Mouse (Mus musculus) kidney, embryonic 15.5 days (tissue): ENCODE results near the gene Methig1. TPM values are rescaled to one million over a fixed set of nuclear protein-coding genes. Genes with fewer than 3 reads are reported as not detected.

Source experiments
- ATAC-seq: fragments of 200-750 bp; cut with Nextera tagmentation; replicated peaks from 2 replicates; pipeline ENCODE4 v1.8.0; 2017; ENCODE audit warnings: moderate TSS enrichment; ENCODE audit not compliant: low FRiP score
- H3K27ac ChIP-seq: fragments of 300-500 bp; sonication (generic); 2 replicates; pipeline ENCODE4 v1.5.1; 2015; ENCODE audit warnings: mild to moderate bottlenecking, inconsistent platforms
- H3K27me3 ChIP-seq: fragments of 300-500 bp; sonication (generic); 2 replicates; pipeline ENCODE4 v1.6.1; 2015; ENCODE audit warnings: inconsistent platforms
- H3K36me3 ChIP-seq: fragments of 300-500 bp; sonication (generic); 2 replicates; pipeline ENCODE4 v1.6.1; 2015; ENCODE audit warnings: inconsistent platforms
- H3K4me1 ChIP-seq: fragments of 300-500 bp; sonication (generic); 2 replicates; pipeline ENCODE4 v1.6.1; 2015; ENCODE audit warnings: inconsistent platforms
- H3K4me2 ChIP-seq: fragments of 300-500 bp; sonication (generic); 2 replicates; pipeline ENCODE4 v1.6.1; 2015; ENCODE audit warnings: moderate library complexity, mild to moderate bottlenecking, inconsistent platforms
- H3K4me3 ChIP-seq: fragments of 300-500 bp; sonication (generic); replicated peaks from 2 replicates; pipeline ENCODE4 v1.5.1; 2015; ENCODE audit warnings: mild to moderate bottlenecking, inconsistent platforms
- H3K9ac ChIP-seq: fragments of 300-500 bp; sonication (generic); 2 replicates; pipeline ENCODE4 v1.6.1; 2015; ENCODE audit warnings: mild to moderate bottlenecking, inconsistent platforms
- H3K9me3 ChIP-seq: fragments of 300-500 bp; sonication (generic); replicated peaks from 2 replicates; pipeline ENCODE4 v1.6.1; 2016; ENCODE audit warnings: inconsistent platforms
- WGBS: fragments of 180-500 bp; shearing (Covaris S2); methylation state at CpG from one replicate; pipeline ENCODE4 v1.1.7; 2015; ENCODE audit warnings: mixed read lengths; 5-methylcytosine and 5-hydroxymethylcytosine counted together
- polyA plus RNA-seq: library from polyadenylated mRNA; unstranded; fragments of >200 nt; fragmentation: Nextera tagmentation; extraction: Ambion mirVana; gene quantifications from 2 replicates; pipeline ENCODE4 v1.2.1, GENCODE M21; 2015

Gene Methig1
- polyA plus RNA-seq, 1 experiment from 2014 or later: 1.5 TPM

DNA sequence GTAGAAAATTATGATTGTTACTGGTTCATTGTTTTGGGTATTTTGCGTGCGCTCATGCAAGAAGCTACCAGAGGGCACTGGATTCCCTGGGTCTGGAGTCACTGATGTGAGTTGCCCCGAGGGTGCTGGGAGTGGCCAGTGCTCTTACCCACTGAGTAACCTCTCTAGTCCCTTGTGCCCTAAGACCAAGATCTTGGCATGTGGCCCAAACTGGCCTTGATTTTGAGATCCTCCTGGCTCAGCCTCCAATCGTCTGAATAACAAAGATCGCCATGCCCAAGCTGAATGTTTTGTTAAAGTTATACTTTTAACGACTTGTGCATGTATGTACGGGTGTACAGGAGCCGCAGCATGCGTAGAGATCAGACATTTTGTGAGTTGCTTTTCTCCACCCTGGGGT lies 32.8 kb downstream of the Methig1 start:
- no peak overlapping the region for H3K9ac ChIP-seq
- no peak overlapping the region for H3K4me3 ChIP-seq
- H3K36me3 ChIP-seq: no peaks in the 10 kb centered on the region
- H3K27me3 ChIP-seq: no peaks in the 10 kb centered on the region
- H3K9me3 ChIP-seq: no peaks in the 10 kb centered on the region
- 92% methylated on average over 9 of the region's 9 CpGs for WGBS
- ATAC-seq: no peak
- no peak overlapping the region for H3K4me2 ChIP-seq
- H3K4me1 ChIP-seq: peaks cover 20% of the 10 kb centered on the region; the same call in 1 of the 2 replicates
- no peak overlapping the region for H3K27ac ChIP-seq

DNA sequence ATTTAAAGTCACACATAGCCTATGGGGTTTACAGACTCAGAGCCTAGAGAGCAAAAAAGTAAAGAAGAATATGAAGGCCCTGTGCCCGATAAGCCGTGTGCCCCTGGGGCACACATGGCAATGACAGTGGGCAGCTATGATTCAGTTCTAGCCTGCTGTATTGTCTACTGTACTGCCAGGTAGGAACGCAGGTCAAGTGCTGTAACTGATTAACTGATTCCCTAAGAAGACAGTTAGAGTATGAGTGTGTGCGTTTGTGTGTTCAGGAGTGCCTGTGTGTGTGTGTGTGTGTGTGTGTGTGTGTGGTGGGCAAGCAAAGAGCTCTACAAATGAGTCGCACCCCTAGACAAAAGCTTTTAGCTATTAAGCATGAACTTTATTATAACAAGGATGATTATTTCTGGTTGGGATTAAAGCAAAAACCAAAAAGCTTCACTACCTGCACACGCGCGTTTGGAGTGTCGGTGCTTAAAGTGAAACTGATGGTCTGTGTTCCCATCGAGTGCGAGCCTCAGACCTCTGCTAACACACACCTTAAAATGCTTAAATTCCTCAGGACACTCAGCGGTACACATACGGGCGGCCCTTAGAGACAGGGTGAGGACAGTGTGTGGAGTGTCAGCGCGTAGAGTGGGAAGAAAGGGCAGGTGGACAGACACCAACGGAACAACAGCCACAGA lies 34.7 kb downstream of the Methig1 start:
- ATAC-seq: no peak
- H3K4me1 ChIP-seq: peaks cover 24% of the 10 kb centered on the region
- WGBS: 89% methylated on average over 17 of the region's 17 CpGs
- no peak overlapping the region for H3K4me3 ChIP-seq
- no peaks in the 10 kb centered on the region for H3K27me3 ChIP-seq
- peaks cover 2% of the 10 kb centered on the region; the same call in 1 of the 2 replicates for H3K36me3 ChIP-seq
- H3K9me3 ChIP-seq: no peaks in the 10 kb centered on the region
- no peak overlapping the region for H3K27ac ChIP-seq
- H3K4me2 ChIP-seq: no peak overlapping the region
- no peak overlapping the region for H3K9ac ChIP-seq

DNA sequence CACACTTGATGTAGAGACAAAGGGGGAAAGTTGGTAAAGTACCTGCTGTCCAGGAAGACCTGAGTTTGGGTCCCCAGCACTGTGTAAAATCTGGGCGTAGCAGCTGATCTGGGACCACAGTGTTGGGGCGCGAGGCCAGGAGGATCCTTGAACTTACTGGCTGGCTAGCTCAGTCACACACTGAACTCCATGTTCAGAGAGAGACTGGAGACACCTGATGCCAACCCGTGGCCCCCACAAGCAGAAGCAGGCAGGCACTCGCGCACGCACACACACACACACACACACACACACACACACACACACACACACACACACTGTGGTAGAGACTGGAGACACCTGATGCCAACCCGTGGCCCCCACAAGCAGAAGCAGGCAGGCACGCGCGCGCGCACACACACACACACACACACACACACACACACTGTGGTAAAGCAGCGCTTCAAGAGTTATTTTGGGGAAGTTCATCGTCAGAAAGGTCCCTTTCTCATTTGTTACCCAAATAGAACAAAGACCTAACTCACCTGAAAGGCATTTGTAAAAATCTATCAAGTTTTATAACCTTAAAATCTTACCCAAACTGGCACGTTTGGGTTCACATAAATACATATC lies 35.4 kb downstream of the Methig1 start:
- peaks cover 24% of the 10 kb centered on the region for H3K4me1 ChIP-seq
- no peak overlapping the region for H3K4me2 ChIP-seq
- ATAC-seq: no peak
- H3K9ac ChIP-seq: no peak overlapping the region
- H3K9me3 ChIP-seq: no peaks in the 10 kb centered on the region
- no peaks in the 10 kb centered on the region for H3K27me3 ChIP-seq
- no peak overlapping the region for H3K4me3 ChIP-seq
- peaks cover 6% of the 10 kb centered on the region for H3K36me3 ChIP-seq
- 76% methylated on average over 16 of the region's 16 CpGs for WGBS
- H3K27ac ChIP-seq: no peak overlapping the region

DNA sequence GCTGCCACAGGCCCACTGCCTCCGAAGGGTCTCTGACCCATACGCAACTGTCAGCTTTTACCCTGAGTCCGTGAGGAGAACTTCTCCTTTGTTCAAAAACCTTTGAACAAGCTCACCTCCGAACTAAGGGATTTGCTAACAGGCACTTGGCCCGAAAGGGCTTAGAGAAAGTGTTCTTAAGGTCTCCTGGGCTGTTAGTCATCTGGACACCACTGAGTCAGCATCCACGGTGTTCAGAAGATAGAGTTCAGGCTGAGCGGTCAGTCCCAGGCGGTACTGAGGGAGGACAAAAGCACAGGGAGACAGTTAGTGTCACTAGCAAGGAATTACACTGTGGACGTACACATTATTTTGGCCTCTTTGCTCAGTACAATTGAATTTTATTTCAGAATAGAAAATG lies 35.9 kb downstream of the Methig1 start:
- peaks cover 24% of the 10 kb centered on the region for H3K4me1 ChIP-seq
- H3K4me2 ChIP-seq: no peak overlapping the region
- H3K9ac ChIP-seq: no peak overlapping the region
- ATAC-seq: no peak
- peaks cover 12% of the 10 kb centered on the region for H3K36me3 ChIP-seq
- WGBS: 46% methylated on average over 9 of the region's 9 CpGs
- H3K9me3 ChIP-seq: no peaks in the 10 kb centered on the region
- H3K27ac ChIP-seq: no peak overlapping the region
- H3K27me3 ChIP-seq: no peaks in the 10 kb centered on the region
- H3K4me3 ChIP-seq: no peak overlapping the region

GRCm38 (mm10) chr15:100391066-100391465 lies 38.1 kb downstream of the Methig1 start:
- peaks cover 33% of the 10 kb centered on the region for H3K36me3 ChIP-seq
- H3K4me1 ChIP-seq: peaks cover 24% of the 10 kb centered on the region
- H3K27me3 ChIP-seq: no peaks in the 10 kb centered on the region
- no peak overlapping the region for H3K9ac ChIP-seq
- 0 out of 2 replicates have a peak, but pooled peaks have one; percentile 18 for ATAC-seq
- 45% methylated on average over 7 of the region's 7 CpGs for WGBS
- H3K27ac ChIP-seq: 0 out of 2 replicates have a peak overlapping the region, but pooled peaks have one; percentile 15
- H3K4me2 ChIP-seq: no peak overlapping the region
- H3K4me3 ChIP-seq: no peak overlapping the region
- no peaks in the 10 kb centered on the region for H3K9me3 ChIP-seq

GRCm38 (mm10) chr15:100391599-100391998 lies 38.6 kb downstream of the Methig1 start:
- Histone ChIP-seq H3K9ac (no peak overlapping the region), H3K36me3 (peaks cover 38% of the 10 kb centered on the region), H3K9me3 (no peaks in the 10 kb centered on the region), H3K27ac (no peak overlapping the region), H3K4me3 (no peak overlapping the region), H3K4me2 (no peak overlapping the region), H3K4me1 (peaks cover 24% of the 10 kb centered on the region), H3K27me3 (no peaks in the 10 kb centered on the region)
- ATAC-seq: no peak
- WGBS: 91% methylated on average over 7 of the region's 7 CpGs

DNA sequence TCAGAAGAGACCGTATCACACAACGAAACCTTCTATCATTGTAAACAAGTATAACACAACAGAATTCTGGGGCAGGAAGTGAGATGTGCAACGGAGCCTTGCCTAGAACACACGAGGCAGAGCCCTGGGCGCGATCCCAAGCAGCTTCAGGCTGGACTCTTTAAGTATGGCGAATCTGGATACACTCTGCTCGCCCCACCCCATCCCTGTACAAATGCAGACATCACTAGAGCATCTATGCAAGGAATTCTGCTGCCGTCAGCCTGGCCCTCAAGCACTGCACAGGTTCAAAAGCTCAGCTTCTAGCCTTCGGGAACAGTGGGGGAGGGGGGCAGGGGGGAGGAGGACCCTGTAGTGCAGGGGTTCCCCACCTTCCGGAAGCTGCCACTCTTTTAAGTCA lies 40.1 kb downstream of the Methig1 start:
- Histone ChIP-seq H3K36me3 (peaks cover 52% of the 10 kb centered on the region), H3K4me2 (no peak overlapping the region), H3K27me3 (no peaks in the 10 kb centered on the region), H3K27ac (no peak overlapping the region), H3K9me3 (no peaks in the 10 kb centered on the region), H3K4me1 (peaks cover 21% of the 10 kb centered on the region), H3K4me3 (no peak overlapping the region), H3K9ac (no peak overlapping the region)
- no peak for ATAC-seq
- 79% methylated on average over 11 of the region's 11 CpGs for WGBS

DNA sequence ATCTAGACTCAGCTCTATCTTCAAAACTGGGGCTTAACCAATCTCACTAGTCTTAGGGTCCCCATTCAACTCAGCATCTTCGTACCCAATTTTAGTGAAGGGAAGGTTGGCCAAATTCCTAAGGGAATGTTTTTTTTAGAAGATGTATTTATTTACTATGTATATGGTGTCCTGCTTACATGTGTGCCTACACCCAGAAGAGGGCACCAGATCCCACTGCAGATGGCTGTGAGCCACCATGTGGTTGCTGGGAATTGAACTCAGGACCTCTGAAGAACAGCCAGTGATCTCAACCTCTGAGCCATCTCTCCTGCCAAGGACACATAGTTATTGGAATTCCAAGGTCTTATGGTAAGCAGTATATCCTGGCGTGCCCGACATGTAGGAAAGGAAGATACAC lies 42.6 kb downstream of the Methig1 start:
- H3K9me3 ChIP-seq: no peaks in the 10 kb centered on the region
- no peaks in the 10 kb centered on the region for H3K27me3 ChIP-seq
- 95% methylated on average over 3 of the region's 3 CpGs for WGBS
- H3K4me1 ChIP-seq: peaks cover 4% of the 10 kb centered on the region; the same call in 1 of the 2 replicates
- no peak overlapping the region for H3K9ac ChIP-seq
- H3K4me3 ChIP-seq: no peak overlapping the region
- no peak for ATAC-seq
- no peak overlapping the region for H3K4me2 ChIP-seq
- peaks cover 78% of the 10 kb centered on the region for H3K36me3 ChIP-seq
- H3K27ac ChIP-seq: no peak overlapping the region

DNA sequence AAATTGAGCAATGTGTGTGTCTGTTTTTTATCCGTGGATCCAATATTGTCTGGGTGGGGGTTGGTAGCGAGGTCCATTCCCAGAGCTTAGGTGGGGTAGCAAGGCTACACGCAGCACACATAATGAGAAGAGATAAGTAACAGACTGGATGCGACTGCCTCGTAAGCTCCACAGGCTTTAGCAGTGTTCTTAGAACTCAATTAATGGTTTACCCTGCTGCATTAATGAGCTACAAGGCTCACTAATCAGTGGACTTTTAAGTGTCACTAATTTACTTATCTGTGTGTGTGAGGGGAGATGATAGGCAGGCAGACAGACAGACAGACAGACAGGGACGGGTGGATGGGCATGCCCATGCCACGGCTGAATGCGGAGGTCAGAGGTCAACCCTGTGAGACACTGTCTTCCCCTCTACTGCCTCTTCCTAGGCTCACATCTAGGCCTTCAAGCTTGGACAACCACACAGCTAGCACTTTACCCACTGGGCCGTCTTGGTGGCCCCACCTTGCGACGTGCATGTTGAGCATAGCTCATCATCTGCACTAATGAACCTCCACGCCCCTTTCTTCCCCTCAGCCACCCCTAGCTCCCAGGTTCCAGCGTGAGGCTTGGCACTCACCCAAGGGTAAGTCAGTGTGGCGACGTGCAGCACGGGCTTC lies 47.8 kb downstream of the Methig1 start:
- peak overlapping the region; percentile 62; the same call in 1 of the 2 replicates for H3K27ac ChIP-seq
- 80% methylated on average over 16 of the region's 16 CpGs for WGBS
- peaks cover 98% of the 10 kb centered on the region for H3K36me3 ChIP-seq

GRCm38 (mm10) chr15:100401811-100402210 lies 48.9 kb downstream of the Methig1 start:
- Histone ChIP-seq H3K36me3 (peaks cover 96% of the 10 kb centered on the region), H3K27ac (peak overlapping the region; percentile 62)
- no peak for ATAC-seq

More for the DNA sequence above, 47.8 kb downstream of the Methig1 start:
- peak; percentile 85 for ATAC-seq
- Histone ChIP-seq H3K4me3 (no peak overlapping the region), H3K4me2 (no peak overlapping the region), H3K4me1 (peaks cover 20% of the 10 kb centered on the region), H3K27me3 (no peaks in the 10 kb centered on the region), H3K9me3 (no peaks in the 10 kb centered on the region), H3K9ac (no peak overlapping the region)

DNA sequence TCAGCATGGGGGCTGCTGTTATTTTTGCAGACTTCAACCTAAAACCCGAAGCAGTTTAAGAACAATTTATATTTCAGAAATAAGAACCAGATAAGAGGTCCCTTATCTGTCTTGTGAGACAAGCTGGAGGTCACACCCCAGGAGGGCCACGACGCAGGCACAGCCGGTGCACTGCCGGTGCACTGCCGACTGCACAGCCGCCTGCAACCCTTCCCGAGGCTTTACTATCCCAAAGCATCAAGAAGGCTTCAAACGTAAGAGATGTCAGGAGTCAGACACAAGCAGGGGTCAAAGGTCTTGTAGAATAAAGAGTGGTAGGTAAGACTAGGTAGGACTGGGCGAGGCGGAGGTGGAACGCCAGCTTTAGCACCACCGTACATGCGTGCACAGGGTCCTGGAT lies 49.4 kb downstream of the Methig1 start:
- 89% methylated on average over 14 of the region's 14 CpGs for WGBS
- Histone ChIP-seq H3K9ac (no peak overlapping the region), H3K36me3 (peaks cover 95% of the 10 kb centered on the region), H3K27me3 (no peaks in the 10 kb centered on the region), H3K9me3 (no peaks in the 10 kb centered on the region), H3K4me1 (peaks cover 26% of the 10 kb centered on the region), H3K4me3 (no peak overlapping the region), H3K4me2 (no peak overlapping the region), H3K27ac (no peak overlapping the region)
- no peak for ATAC-seq

More at GRCm38 (mm10) chr15:100401811-100402210, 48.9 kb downstream of the Methig1 start:
- peaks cover 26% of the 10 kb centered on the region for H3K4me1 ChIP-seq
- no peaks in the 10 kb centered on the region for H3K27me3 ChIP-seq
- no peaks in the 10 kb centered on the region for H3K9me3 ChIP-seq
- H3K4me2 ChIP-seq: no peak overlapping the region
- no peak overlapping the region for H3K4me3 ChIP-seq
- 90% methylated on average over 4 of the region's 4 CpGs for WGBS
- H3K9ac ChIP-seq: no peak overlapping the region

DNA sequence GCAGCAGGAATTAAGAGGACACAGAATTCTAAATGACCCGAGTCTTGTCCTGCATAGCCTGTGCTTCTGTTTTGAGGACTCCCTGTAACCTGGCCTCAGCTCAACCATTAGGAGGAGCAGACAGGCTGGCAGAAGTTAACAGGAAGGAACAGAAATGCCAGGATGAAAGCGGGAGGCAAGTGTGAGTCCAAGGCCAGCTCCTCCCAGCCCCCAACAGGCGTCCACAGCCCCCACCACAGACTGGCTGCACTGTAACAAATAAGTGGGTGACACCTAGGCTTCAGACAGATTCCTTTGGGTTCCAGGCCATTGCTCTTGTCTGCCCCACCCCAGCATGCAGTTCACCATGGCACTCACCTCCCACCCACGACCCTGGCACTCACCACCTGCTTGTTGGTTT lies 49.8 kb downstream of the Methig1 start:
- H3K4me1 ChIP-seq: peaks cover 26% of the 10 kb centered on the region
- H3K27me3 ChIP-seq: no peaks in the 10 kb centered on the region
- no peak overlapping the region for H3K27ac ChIP-seq
- no peak overlapping the region for H3K4me3 ChIP-seq
- H3K9ac ChIP-seq: no peak overlapping the region
- no peaks in the 10 kb centered on the region for H3K9me3 ChIP-seq
- ATAC-seq: no peak
- 67% methylated on average over 4 of the region's 4 CpGs for WGBS
- H3K36me3 ChIP-seq: peaks cover 94% of the 10 kb centered on the region
- no peak overlapping the region for H3K4me2 ChIP-seq
